Mouse (Mus musculus) embryonic facial prominence, embryonic 13.5 days (tissue): ENCODE results near the gene Pfkl. TPM values are rescaled to one million over a fixed set of nuclear protein-coding genes. Genes with fewer than 3 reads are reported as not detected.
"Not testable (repeated sequence)": the region's sequence is repeated elsewhere in the genome, so short reads cannot be mapped to it uniquely, and the experiment has no call there.

Source experiments
- ATAC-seq: fragments of 200-750 bp; cut with Nextera tagmentation; 2 replicates; pipeline ENCODE4 v1.8.0; 2017; ENCODE audit warnings: low read depth; ENCODE audit not compliant: insufficient number of reproducible peaks, insufficient read depth, low FRiP score, low TSS enrichment
- H3K27ac ChIP-seq: fragments of 300-500 bp; sonication (generic); 2 replicates; pipeline ENCODE4 v1.5.1; 2015; ENCODE audit warnings: moderate library complexity, mild to moderate bottlenecking, inconsistent platforms
- H3K27me3 ChIP-seq: fragments of 300-500 bp; sonication (generic); 2 replicates; pipeline ENCODE4 v1.6.1; 2015; ENCODE audit warnings: mild to moderate bottlenecking, inconsistent platforms
- H3K36me3 ChIP-seq: fragments of 300-500 bp; sonication (generic); 2 replicates; pipeline ENCODE4 v1.6.1; 2015; ENCODE audit warnings: mild to moderate bottlenecking, inconsistent platforms
- H3K4me1 ChIP-seq: fragments of 300-500 bp; sonication (generic); 2 replicates; pipeline ENCODE4 v1.6.1; 2015; ENCODE audit warnings: inconsistent platforms
- H3K4me2 ChIP-seq: fragments of 300-500 bp; sonication (generic); 2 replicates; pipeline ENCODE4 v1.6.1; 2015; ENCODE audit warnings: moderate library complexity, mild to moderate bottlenecking, inconsistent platforms
- H3K4me3 ChIP-seq: fragments of 300-500 bp; sonication (generic); 2 replicates; pipeline ENCODE4 v1.5.1; 2015; ENCODE audit warnings: mild to moderate bottlenecking, inconsistent platforms
- H3K9ac ChIP-seq: fragments of 300-500 bp; sonication (generic); 2 replicates; pipeline ENCODE4 v1.6.1; 2015; ENCODE audit warnings: mild to moderate bottlenecking, inconsistent platforms
- H3K9me3 ChIP-seq: fragments of 300-500 bp; sonication (generic); 2 replicates; pipeline ENCODE4 v1.6.1; 2016; ENCODE audit warnings: inconsistent platforms
- WGBS: fragments of 180-500 bp; shearing (Covaris S2); methylation state at CpG from one replicate; pipeline ENCODE4 v1.1.7; 2015; ENCODE audit warnings: mixed read lengths; 5-methylcytosine and 5-hydroxymethylcytosine counted together
- polyA plus RNA-seq: library from polyadenylated mRNA; unstranded; fragments of >200 nt; fragmentation: Nextera tagmentation; extraction: Ambion mirVana; gene quantifications from 2 replicates; pipeline ENCODE4 v1.2.1, GENCODE M21; 2015

Gene Pfkl
- polyA plus RNA-seq, 1 experiment from 2014 or later = 145 TPM

GRCm38 (mm10) chr10:77969274-77969972 lies 40.5 kb downstream of the Pfkl start:
- no peaks in the 10 kb centered on the region for H3K36me3 ChIP-seq
- peak overlapping the region; percentile 37 for H3K4me3 ChIP-seq
- peak overlapping the region; percentile 57 for H3K9ac ChIP-seq
- H3K27me3 ChIP-seq = peaks cover 31% of the 10 kb centered on the region
- H3K27ac ChIP-seq = no peak overlapping the region
- WGBS = 6% methylated on average over 26 of the region's 26 CpGs
- peak; percentile 63; the same call in 1 of the 2 replicates for ATAC-seq
- H3K4me1 ChIP-seq = 0 out of 2 replicates have a peak, but pooled peaks cover 11% of the 10 kb centered on the region
- H3K9me3 ChIP-seq = no peaks in the 10 kb centered on the region
- peak overlapping the region; percentile 70 for H3K4me2 ChIP-seq

GRCm38 (mm10) chr10:77963971-77964370 lies 45.9 kb downstream of the Pfkl start:
- Histone ChIP-seq H3K27me3 (peaks cover 14% of the 10 kb centered on the region), H3K27ac (no peak overlapping the region), H3K4me2 (no peak overlapping the region), H3K9me3 (no peaks in the 10 kb centered on the region), H3K4me1 (0 out of 2 replicates have a peak, but pooled peaks cover under 1% of the 10 kb centered on the region), H3K4me3 (no peak overlapping the region), H3K36me3 (no peaks in the 10 kb centered on the region), H3K9ac (no peak overlapping the region)
- ATAC-seq = no peak
- 75% methylated on average over 6 of the region's 6 CpGs for WGBS

GRCm38 (mm10) chr10:77962725-77963124 lies 47.2 kb downstream of the Pfkl start:
- H3K4me2 ChIP-seq = no peak overlapping the region
- H3K27me3 ChIP-seq = peaks cover 2% of the 10 kb centered on the region
- no peaks in the 10 kb centered on the region for H3K36me3 ChIP-seq
- no peak overlapping the region for H3K9ac ChIP-seq
- no peak for ATAC-seq
- 80% methylated on average over 2 of the region's 2 CpGs for WGBS
- no peak overlapping the region for H3K4me3 ChIP-seq
- H3K27ac ChIP-seq = no peak overlapping the region
- H3K4me1 ChIP-seq = no peaks in the 10 kb centered on the region
- H3K9me3 ChIP-seq = no peaks in the 10 kb centered on the region

- H3K27ac ChIP-seq, H3K4me1 ChIP-seq, H3K27me3 ChIP-seq, H3K4me2 ChIP-seq, ATAC-seq, H3K9ac ChIP-seq, H3K36me3 ChIP-seq, H3K9me3 ChIP-seq, H3K4me3 ChIP-seq: not testable (repeated sequence)
- WGBS = 89% methylated on average over 10 of the region's 12 CpGs
Observed at GRCm38 (mm10) chr10:77950468-77950867, 59.4 kb downstream of the Pfkl start.

- H3K4me3 ChIP-seq = no peak overlapping the region
- H3K27ac ChIP-seq = no peak overlapping the region
- H3K9me3 ChIP-seq = no peaks in the 10 kb centered on the region
- no peaks in the 10 kb centered on the region for H3K27me3 ChIP-seq
- H3K4me1 ChIP-seq = no peaks in the 10 kb centered on the region
- no peak for ATAC-seq
- H3K4me2 ChIP-seq = no peak overlapping the region
- H3K9ac ChIP-seq = no peak overlapping the region
- 69% methylated on average over 2 of the region's 2 CpGs for WGBS
- no peaks in the 10 kb centered on the region for H3K36me3 ChIP-seq
Observed at GRCm38 (mm10) chr10:77939685-77940084, 70.2 kb downstream of the Pfkl start.

Other genes starting within 250 kb of the Pfkl start
- gene Gm3238, start 238.8 kb downstream of the Pfkl start, polyA plus RNA-seq = not detected in 2 replicates
- not detected in 2 replicates for gene Gm7138, start 233.1 kb downstream of the Pfkl start, polyA plus RNA-seq
- gene Gm3250, start 227.5 kb downstream of the Pfkl start, polyA plus RNA-seq = not detected in 2 replicates
- gene Gm7137, start 221.9 kb downstream of the Pfkl start, polyA plus RNA-seq = not detected in 2 replicates
- gene Gm9639, start 215.0 kb downstream of the Pfkl start, polyA plus RNA-seq = not detected in 2 replicates
- not detected in 2 replicates for gene Gm19668, start 210.9 kb downstream of the Pfkl start, polyA plus RNA-seq
- not detected in 2 replicates for gene Gm9507, start 198.2 kb downstream of the Pfkl start, polyA plus RNA-seq
- gene Gm2696, start 195.4 kb downstream of the Pfkl start, polyA plus RNA-seq = not detected in 2 replicates
- not detected in 2 replicates for gene Krtap10-4, start 183.0 kb downstream of the Pfkl start, polyA plus RNA-seq
- not detected in 2 replicates for gene Krtap10-10, start 174.1 kb downstream of the Pfkl start, polyA plus RNA-seq
- not detected in 2 replicates for gene Gm36176, start 163.3 kb downstream of the Pfkl start, polyA plus RNA-seq
- not detected in 2 replicates for gene Gm10318, start 157.2 kb downstream of the Pfkl start, polyA plus RNA-seq
- not detected in 2 replicates for gene Gm3285, start 148.1 kb downstream of the Pfkl start, polyA plus RNA-seq
- gene Lrrc3, start 107.5 kb downstream of the Pfkl start, polyA plus RNA-seq = 4.2 and 5.1 TPM in 2 replicates
- 0.21 and 0.44 TPM in 2 replicates for gene Trpm2, start 39.5 kb downstream of the Pfkl start, polyA plus RNA-seq
- 28.6 and 31.7 TPM in 2 replicates for gene 1810043G02Rik, start 31.6 kb downstream of the Pfkl start, polyA plus RNA-seq
- gene Dnmt3l, start 31.9 kb upstream of the Pfkl start, polyA plus RNA-seq = 0.44 and 0.56 TPM in 2 replicates
- gene Aire, start 33.5 kb upstream of the Pfkl start, polyA plus RNA-seq = 0.39 and 0.59 TPM in 2 replicates
- 3.0 and 4.4 TPM in 2 replicates for gene Icosl, start 59.2 kb upstream of the Pfkl start, polyA plus RNA-seq
- gene D10Jhu81e, start 159.7 kb upstream of the Pfkl start, polyA plus RNA-seq = 35.3 and 38.9 TPM in 2 replicates
- gene Pwp2, start 175.1 kb upstream of the Pfkl start, polyA plus RNA-seq = 19.4 and 20.4 TPM in 2 replicates
- gene Trappc10, start 234.6 kb upstream of the Pfkl start, polyA plus RNA-seq = 12.0 and 14.5 TPM in 2 replicates